Mouse (Mus musculus) E14TG2a.4 (cell line): ENCODE measurements around the gene Gm21541.
"Not testable (repeated sequence)": the region's sequence is repeated elsewhere in the genome, so short reads cannot be mapped to it uniquely, and the experiment has no call there.

Experiments used
- H3K27me3 ChIP-seq: 2 replicates; pipeline ENCODE4 v1.6.1; 2014; ENCODE audit warnings: low read length, control low read depth; ENCODE audit not compliant: insufficient read depth
- H3K36me3 ChIP-seq: 2 replicates; pipeline ENCODE4 v1.6.1; 2014; ENCODE audit warnings: low read length, control low read depth; ENCODE audit not compliant: insufficient read depth
- H3K4me1 ChIP-seq: replicated peaks from 2 replicates; pipeline ENCODE4 v1.6.1; 2014; ENCODE audit warnings: low read depth, low read length, control low read depth
- H3K4me3 ChIP-seq: replicated peaks from 2 replicates; pipeline ENCODE4 v1.5.1; 2014; ENCODE audit warnings: mild to moderate bottlenecking, low read length
- H3K9me3 ChIP-seq: 2 replicates; pipeline ENCODE4 v1.6.1; 2014; ENCODE audit warnings: low read length, control low read depth

The Gm21541 gene

DNA sequence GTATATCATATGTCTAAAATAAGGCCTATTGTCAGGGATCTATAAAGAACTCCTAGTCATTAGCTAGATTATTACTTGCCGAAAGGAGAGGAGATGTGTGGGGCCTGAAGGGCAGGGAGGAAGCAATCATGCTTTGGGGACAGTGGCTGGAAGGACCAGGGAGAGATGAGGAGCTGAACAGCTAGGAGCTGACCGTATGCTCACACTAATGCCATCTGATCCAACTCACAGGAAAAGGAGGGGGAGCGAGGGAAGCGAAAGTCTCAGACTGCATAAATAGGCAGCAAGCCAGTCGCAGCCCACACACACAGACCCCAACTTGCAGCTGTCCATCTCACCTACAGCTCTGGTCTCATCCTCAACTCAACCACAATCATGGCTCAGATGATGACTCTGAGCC is at the start of gene Gm21541:
Gene Gm21541, plus strand, starts transcription at position 301 of the 400 bp plus-strand sequence.
- not testable (repeated sequence) for H3K9me3 ChIP-seq, H3K36me3 ChIP-seq, H3K4me3 ChIP-seq, H3K27me3 ChIP-seq, H3K4me1 ChIP-seq

DNA sequence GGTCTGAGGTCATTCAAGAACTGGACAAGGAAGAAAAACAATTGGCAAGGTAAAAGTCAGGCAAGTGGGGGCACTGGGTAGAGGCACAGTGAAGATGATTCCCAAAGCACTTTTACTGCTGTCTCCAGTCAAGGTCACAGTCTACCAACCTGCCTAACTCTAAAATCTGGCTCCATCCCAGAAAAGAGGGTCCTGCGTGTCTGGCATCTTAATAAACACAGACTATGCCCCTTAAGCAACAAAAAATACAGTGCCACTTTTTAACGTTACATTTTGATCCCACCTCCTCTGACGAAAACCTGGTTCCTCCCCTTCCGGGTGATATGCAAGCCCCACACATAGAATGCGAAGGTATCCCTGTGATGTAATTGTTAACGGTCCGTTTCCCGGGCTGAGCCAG is 37.9 kb downstream of the Gm21541 start, which contains the start of gene Gm20878:
Gene Gm20878, plus strand, starts transcription at position 301 of the 400 bp plus-strand sequence.
- not testable (repeated sequence) for H3K36me3 ChIP-seq, H3K27me3 ChIP-seq, H3K4me1 ChIP-seq, H3K4me3 ChIP-seq, H3K9me3 ChIP-seq
